Mouse (Mus musculus): ENCODE measurements at regions not wholly inside any gene's neighbourhood (a gene's known extent, or its start where the extent isn't known, plus 50 kb on each side); places are given as distances from the start of the nearest gene placed in this dataset.

GRCm38 (mm10) chr11:114611690-114612089, 56.6 kb upstream of the Rpl38 start:
- no peak for DNase-seq

- DNase-seq: no peak
These were observed 60.3 kb upstream of the Rpl38 start for GRCm38 (mm10) chr11:114608009-114608408.

- DNase-seq: no peak
These were observed 65.2 kb upstream of the Rpl38 start for GRCm38 (mm10) chr11:114603108-114603507.

GRCm38 (mm10) chr11:114597225-114597624, 71.1 kb upstream of the Rpl38 start:
- DNase-seq: no peak

- DNase-seq: no peak
These were observed 75.4 kb upstream of the Rpl38 start for GRCm38 (mm10) chr11:114592961-114593360.

- DNase-seq: no peak
These were observed 79.8 kb upstream of the Rpl38 start for GRCm38 (mm10) chr11:114588554-114588953.

GRCm38 (mm10) chr11:114587986-114588385, 80.3 kb upstream of the Rpl38 start:
- no peak for DNase-seq

- DNase-seq: no peak
These were observed 81.9 kb upstream of the Rpl38 start for GRCm38 (mm10) chr11:114586400-114586799.

GRCm38 (mm10) chr11:114584804-114585203, 83.5 kb upstream of the Rpl38 start:
- DNase-seq: no peak

GRCm38 (mm10) chr11:114584146-114584545, 84.2 kb upstream of the Rpl38 start:
- no peak for DNase-seq

GRCm38 (mm10) chr11:114579986-114580385, 88.3 kb upstream of the Rpl38 start:
- no peak for DNase-seq

GRCm38 (mm10) chr11:114578551-114578950, 89.8 kb upstream of the Rpl38 start:
- DNase-seq: no peak

GRCm38 (mm10) chr11:114576803-114577202, 91.5 kb upstream of the Rpl38 start:
- no peak for DNase-seq

GRCm38 (mm10) chr11:114571144-114571869, 97.0 kb upstream of the Rpl38 start:
- no peak for DNase-seq

- no peak for DNase-seq
These were observed 98.2 kb upstream of the Rpl38 start for GRCm38 (mm10) chr11:114570076-114570475.

- no peak for DNase-seq
These were observed 100.2 kb upstream of the Rpl38 start for GRCm38 (mm10) chr11:114567814-114568800.

- DNase-seq: no peak
These were observed 101.1 kb upstream of the Rpl38 start for GRCm38 (mm10) chr11:114567045-114567780.

- DNase-seq: no peak
These were observed 103.4 kb upstream of the Rpl38 start for GRCm38 (mm10) chr11:114564949-114565348.

GRCm38 (mm10) chr11:114563172-114563571, 105.2 kb upstream of the Rpl38 start:
- no peak for DNase-seq

- DNase-seq: no peak
These were observed 113.7 kb upstream of the Rpl38 start for GRCm38 (mm10) chr11:114554576-114554975.

- DNase-seq: no peak
These were observed 114.3 kb upstream of the Rpl38 start for GRCm38 (mm10) chr11:114553992-114554391.

- no peak for DNase-seq
These were observed 116.1 kb upstream of the Rpl38 start for GRCm38 (mm10) chr11:114552176-114552575.

- peak; percentile 38 for DNase-seq
These were observed 117.1 kb upstream of the Rpl38 start for GRCm38 (mm10) chr11:114551262-114551661.

Data from cerebellum, adult 8-10 months (tissue).